Mouse (Mus musculus) neural tube, embryonic 12.5 days (tissue): ENCODE measurements around the gene Kmt5b. TPM values are rescaled to one million over a fixed set of nuclear protein-coding genes. Genes with fewer than 3 reads are reported as not detected.

Experiments used
- ATAC-seq: fragments of 200-750 bp; cut with Nextera tagmentation; 2 replicates; pipeline ENCODE4 v1.8.0; 2017; ENCODE audit warnings: low read depth, mild to moderate bottlenecking, moderate TSS enrichment, moderate library complexity; ENCODE audit not compliant: low FRiP score
- H3K27ac ChIP-seq: fragments of 300-500 bp; sonication (generic); 2 replicates; pipeline ENCODE4 v1.5.1; 2016
- H3K27me3 ChIP-seq: fragments of 300-500 bp; sonication (generic); replicated peaks from 2 replicates; pipeline ENCODE4 v1.6.1; 2016; ENCODE audit warnings: mild to moderate bottlenecking
- H3K36me3 ChIP-seq: fragments of 300-500 bp; sonication (generic); 2 replicates; pipeline ENCODE4 v1.6.1; 2016; ENCODE audit warnings: mild to moderate bottlenecking
- H3K4me1 ChIP-seq: fragments of 300-500 bp; sonication (generic); 2 replicates; pipeline ENCODE4 v1.6.1; 2016
- H3K4me2 ChIP-seq: fragments of 300-500 bp; sonication (generic); replicated peaks from 2 replicates; pipeline ENCODE4 v1.6.1; 2016; ENCODE audit warnings: mild to moderate bottlenecking
- H3K4me3 ChIP-seq: fragments of 300-500 bp; sonication (generic); 2 replicates; pipeline ENCODE4 v1.5.1; 2016
- H3K9ac ChIP-seq: fragments of 300-500 bp; sonication (generic); 2 replicates; pipeline ENCODE4 v1.6.1; 2016; ENCODE audit warnings: mild to moderate bottlenecking
- H3K9me3 ChIP-seq: fragments of 300-500 bp; sonication (generic); 2 replicates; pipeline ENCODE4 v1.6.1; 2016; ENCODE audit warnings: mild to moderate bottlenecking
- WGBS: fragments of 180-500 bp; shearing (Covaris S2); methylation state at CpG from one replicate; pipeline ENCODE4 v1.1.7; 2016; 5-methylcytosine and 5-hydroxymethylcytosine counted together
- polyA plus RNA-seq: library from polyadenylated mRNA; unstranded; fragments of >200 nt; fragmentation: Nextera tagmentation; extraction: Ambion mirVana; gene quantifications from 2 replicates; pipeline ENCODE4 v1.2.1, GENCODE M21; 2016

Kmt5b gene
- polyA plus RNA-seq, 1 experiment from 2014 or later: 55.3 TPM

GRCm38 (mm10) chr19:3743362-3743761 is 23.9 kb upstream of the Kmt5b start:
- Histone ChIP-seq H3K9me3 (0 out of 2 replicates have a peak, but pooled peaks cover 1% of the 10 kb centered on the region), H3K4me1 (0 out of 2 replicates have a peak, but pooled peaks cover 3% of the 10 kb centered on the region), H3K9ac (no peak overlapping the region), H3K27ac (no peak overlapping the region), H3K4me3 (no peak overlapping the region), H3K27me3 (no peaks in the 10 kb centered on the region), H3K4me2 (peak overlapping the region; percentile 59), H3K36me3 (no peaks in the 10 kb centered on the region)
- WGBS: 88% methylated on average over 7 of the region's 7 CpGs
- ATAC-seq: no peak

GRCm38 (mm10) chr19:3743851-3744512 is 23.2 kb upstream of the Kmt5b start:
- no peak overlapping the region for H3K27ac ChIP-seq
- ATAC-seq: peak; percentile 76
- no peaks in the 10 kb centered on the region for H3K36me3 ChIP-seq
- peak overlapping the region; percentile 52 for H3K9ac ChIP-seq
- 0 out of 2 replicates have a peak, but pooled peaks cover 3% of the 10 kb centered on the region for H3K4me1 ChIP-seq
- no peaks in the 10 kb centered on the region for H3K27me3 ChIP-seq
- peak overlapping the region; percentile 42 for H3K4me3 ChIP-seq
- peak overlapping the region; percentile 59 for H3K4me2 ChIP-seq
- WGBS: 8% methylated on average over 13 of the region's 13 CpGs
- H3K9me3 ChIP-seq: 0 out of 2 replicates have a peak, but pooled peaks cover 4% of the 10 kb centered on the region

GRCm38 (mm10) chr19:3752621-3753239 is 14.5 kb upstream of the Kmt5b start:
- H3K4me2 ChIP-seq: no peak overlapping the region
- 0 out of 2 replicates have a peak, but pooled peaks cover 4% of the 10 kb centered on the region for H3K9me3 ChIP-seq
- no peak overlapping the region for H3K9ac ChIP-seq
- 64% methylated on average over 8 of the region's 8 CpGs for WGBS
- no peak overlapping the region for H3K4me3 ChIP-seq
- H3K27me3 ChIP-seq: no peaks in the 10 kb centered on the region
- no peaks in the 10 kb centered on the region for H3K36me3 ChIP-seq
- no peaks in the 10 kb centered on the region for H3K4me1 ChIP-seq
- no peak for ATAC-seq
- no peak overlapping the region for H3K27ac ChIP-seq

- Histone ChIP-seq H3K36me3 (no peaks in the 10 kb centered on the region), H3K4me3 (no peak overlapping the region), H3K4me2 (no peak overlapping the region), H3K27ac (no peak overlapping the region), H3K27me3 (no peaks in the 10 kb centered on the region), H3K4me1 (no peaks in the 10 kb centered on the region), H3K9me3 (0 out of 2 replicates have a peak, but pooled peaks cover 4% of the 10 kb centered on the region), H3K9ac (no peak overlapping the region)
- no peak for ATAC-seq
- WGBS: 89% methylated on average over 1 of the region's 1 CpGs
Measured at GRCm38 (mm10) chr19:3753240-3753633, 14.0 kb upstream of the Kmt5b start.

- Histone ChIP-seq H3K4me3 (no peak overlapping the region), H3K4me2 (no peak overlapping the region), H3K4me1 (no peaks in the 10 kb centered on the region), H3K9ac (no peak overlapping the region), H3K9me3 (no peaks in the 10 kb centered on the region), H3K27me3 (no peaks in the 10 kb centered on the region), H3K27ac (no peak overlapping the region), H3K36me3 (no peaks in the 10 kb centered on the region)
- no peak for ATAC-seq
- WGBS: 63% methylated on average over 8 of the region's 8 CpGs
Measured at GRCm38 (mm10) chr19:3753738-3754137, 13.5 kb upstream of the Kmt5b start.

- ATAC-seq: no peak
- 60% methylated on average over 1 of the region's 1 CpGs for WGBS
- no peaks in the 10 kb centered on the region for H3K36me3 ChIP-seq
Measured at GRCm38 (mm10) chr19:3757861-3758260, 9.4 kb upstream of the Kmt5b start.

GRCm38 (mm10) chr19:3765221-3765820 is 1.9 kb upstream of the Kmt5b start:
- no peak for ATAC-seq
- peaks cover 25% of the 10 kb centered on the region for H3K4me1 ChIP-seq
- H3K4me2 ChIP-seq: no peak overlapping the region
- H3K9me3 ChIP-seq: no peaks in the 10 kb centered on the region
- H3K4me3 ChIP-seq: no peak overlapping the region
- H3K27ac ChIP-seq: no peak overlapping the region
- WGBS: 82% methylated on average over 4 of the region's 4 CpGs
- H3K9ac ChIP-seq: no peak overlapping the region
- peaks cover 4% of the 10 kb centered on the region; the same call in 1 of the 2 replicates for H3K36me3 ChIP-seq
- H3K27me3 ChIP-seq: no peaks in the 10 kb centered on the region

More at GRCm38 (mm10) chr19:3757861-3758260, 9.4 kb upstream of the Kmt5b start:
- no peak overlapping the region for H3K9ac ChIP-seq
- H3K27me3 ChIP-seq: no peaks in the 10 kb centered on the region
- H3K4me3 ChIP-seq: no peak overlapping the region
- no peak overlapping the region for H3K27ac ChIP-seq
- H3K9me3 ChIP-seq: no peaks in the 10 kb centered on the region
- no peaks in the 10 kb centered on the region for H3K4me1 ChIP-seq
- no peak overlapping the region for H3K4me2 ChIP-seq

GRCm38 (mm10) chr19:3766378-3766777 is 843 bp upstream of the Kmt5b start:
- Histone ChIP-seq H3K27me3 (no peaks in the 10 kb centered on the region), H3K9me3 (no peaks in the 10 kb centered on the region), H3K4me2 (peak overlapping the region; percentile 74), H3K27ac (no peak overlapping the region), H3K4me3 (no peak overlapping the region), H3K9ac (0 out of 2 replicates have a peak overlapping the region, but pooled peaks have one; percentile 100), H3K4me1 (peaks cover 30% of the 10 kb centered on the region), H3K36me3 (peaks cover 4% of the 10 kb centered on the region; the same call in 1 of the 2 replicates)
- 94% methylated on average over 5 of the region's 5 CpGs for WGBS
- ATAC-seq: no peak

GRCm38 (mm10) chr19:3767781-3768696 is 818 bp downstream of the Kmt5b start:
- WGBS: under 1% methylated on average over 111 of the region's 111 CpGs
- peak overlapping the region; percentile 100 for H3K27ac ChIP-seq

GRCm38 (mm10) chr19:3768697-3769383 is 1.6 kb downstream of the Kmt5b start:
- Histone ChIP-seq H3K27ac (peak overlapping the region; percentile 100), H3K36me3 (peaks cover 6% of the 10 kb centered on the region; the same call in 1 of the 2 replicates), H3K9me3 (no peaks in the 10 kb centered on the region), H3K4me3 (peak overlapping the region; percentile 95), H3K27me3 (no peaks in the 10 kb centered on the region), H3K4me2 (peak overlapping the region; percentile 74), H3K9ac (peak overlapping the region; percentile 100), H3K4me1 (peaks cover 30% of the 10 kb centered on the region)
- ATAC-seq: peak; percentile 86
- 1% methylated on average over 60 of the region's 60 CpGs for WGBS

More at GRCm38 (mm10) chr19:3767781-3768696, 818 bp downstream of the Kmt5b start:
- Histone ChIP-seq H3K4me1 (peaks cover 30% of the 10 kb centered on the region), H3K4me2 (peak overlapping the region; percentile 74), H3K4me3 (peak overlapping the region; percentile 95), H3K9me3 (no peaks in the 10 kb centered on the region), H3K27me3 (no peaks in the 10 kb centered on the region), H3K36me3 (peaks cover 4% of the 10 kb centered on the region; the same call in 1 of the 2 replicates), H3K9ac (peak overlapping the region; percentile 100)
- peak; percentile 65 for ATAC-seq

GRCm38 (mm10) chr19:3769533-3769932 is 2.3 kb downstream of the Kmt5b start:
- H3K9ac ChIP-seq: no peak overlapping the region
- H3K4me2 ChIP-seq: peak overlapping the region; percentile 74
- peaks cover 7% of the 10 kb centered on the region; the same call in 1 of the 2 replicates for H3K36me3 ChIP-seq
- WGBS: 88% methylated on average over 6 of the region's 6 CpGs
- ATAC-seq: no peak
- H3K27ac ChIP-seq: no peak overlapping the region
- H3K4me3 ChIP-seq: peak overlapping the region; percentile 95; the same call in 1 of the 2 replicates
- no peaks in the 10 kb centered on the region for H3K9me3 ChIP-seq
- peaks cover 30% of the 10 kb centered on the region for H3K4me1 ChIP-seq
- H3K27me3 ChIP-seq: no peaks in the 10 kb centered on the region
